Mouse (Mus musculus) G1E (cell line): ENCODE measurements around the gene Aaas.

ENCODE experiments used
- CTCF ChIP-seq: IDR thresholded peaks from 2 replicates; pipeline ENCODE4 v1.5.1; 2012; ENCODE audit warnings: low read depth, low read length, inconsistent platforms, mixed read lengths
- POLR2AphosphoS5 ChIP-seq: IDR thresholded peaks from 2 replicates; pipeline ENCODE4 v1.6.1; 2012; ENCODE audit warnings: low read depth, low read length, inconsistent platforms; ENCODE audit not compliant: insufficient replicate concordance

- TF ChIP-seq CTCF, result no peak
- TF ChIP-seq POLR2AphosphoS5, result no peak
These were observed 5.4 kb upstream of the Aaas start for GRCm38 (mm10) chr15:102355871-102356441.
